16 mouse cellular contexts compared by ENCODE assay signal in the genomic region with DNA sequence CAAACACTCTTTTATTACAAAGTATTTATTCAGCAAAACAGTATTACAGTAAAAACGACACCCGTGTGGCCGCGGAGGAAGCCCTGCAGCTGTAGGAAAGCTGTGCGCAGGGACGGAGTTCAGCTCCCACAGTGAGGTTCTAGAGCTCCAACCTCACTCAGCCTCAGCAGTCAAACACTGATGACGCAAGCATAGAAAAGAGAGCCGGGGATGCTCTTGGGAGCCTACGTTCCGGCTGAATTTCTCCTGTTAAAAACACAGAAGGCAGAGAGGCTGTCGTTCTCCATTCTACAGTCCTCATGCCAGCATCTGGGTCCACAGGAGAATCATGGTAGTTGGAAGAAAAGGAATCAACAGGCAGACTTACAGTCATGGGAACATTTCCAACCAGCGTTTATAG.
A peak's percentile ranks its signal among the peaks of the same experiment; 100 is the strongest.
DNase-seq lines count a peak whose midpoint lies in the region; ATAC-seq and TF ChIP-seq lines count a peak whose summit lies in the region.
"Had no signal": no experiment of that assay in that cellular context is flagged by ENCODE, and none has a peak within 500 bp of the region (broad histone marks: within the 10 kb centered on the region; RNA-seq: fewer than 3 reads in every experiment).

No protein-coding gene starts in this region.

- no peak for TF ChIP-seq CTCF in stomach, postnatal 0 days (IDR thresholded peaks at IDR 0.05; ENCODE audit: low read depth)

- peaks cover 42% of the 10 kb centered on the region for H3K36me3 ChIP-seq in hindbrain, embryonic 10.5 days
- H3K36me3 ChIP-seq in hindbrain, embryonic 11.5 days (ENCODE audit: control insufficient read depth, insufficient read depth, low read length), result no peaks in the 10 kb centered on the region
- peaks cover 14% of the 10 kb centered on the region; the same call in 1 of the 2 replicates for H3K36me3 ChIP-seq in midbrain, embryonic 13.5 days
- H3K36me3 ChIP-seq in midbrain, embryonic 16.5 days (ENCODE audit: control insufficient read depth, insufficient read depth, low read length), result no peaks in the 10 kb centered on the region
- H3K36me3 ChIP-seq in stomach, postnatal 0 days (ENCODE audit: control insufficient read depth, insufficient read depth, low read length), result peaks cover 3% of the 10 kb centered on the region; the same call in 1 of the 2 replicates

- H3K4me2 ChIP-seq in hindbrain, embryonic 11.5 days (replicated peaks; ENCODE audit: low read depth, low read length), result no peak overlapping the region
- H3K4me2 ChIP-seq in midbrain, embryonic 13.5 days (replicated peaks), result no peak overlapping the region
- no peak overlapping the region for H3K4me2 ChIP-seq in midbrain, embryonic 16.5 days (ENCODE audit: low read length)
- no peak overlapping the region for H3K4me2 ChIP-seq in stomach, postnatal 0 days (replicated peaks; ENCODE audit: low read depth)
- H3K4me2 ChIP-seq: liver, embryonic 11.5 days; midbrain, embryonic 11.5 days had no signal

- H3K27ac ChIP-seq in hindbrain, embryonic 10.5 days, result no peak overlapping the region
- H3K27ac ChIP-seq in hindbrain, embryonic 11.5 days (ENCODE audit: low read depth, low read length), result no peak overlapping the region
- peak overlapping the region; percentile 2; the same call in 1 of the 2 replicates for H3K27ac ChIP-seq in midbrain, embryonic 13.5 days
- H3K27ac ChIP-seq in midbrain, embryonic 16.5 days (ENCODE audit: low read length), result no peak overlapping the region
- H3K27ac ChIP-seq in stomach, postnatal 0 days (replicated peaks), result peak overlapping the region; percentile 59; the same call in 1 of the 2 replicates

- H3K9ac ChIP-seq in hindbrain, embryonic 11.5 days (ENCODE audit: low read depth, low read length), result no peak overlapping the region
- H3K9ac ChIP-seq in midbrain, embryonic 13.5 days (replicated peaks), result no peak overlapping the region
- no peak overlapping the region for H3K9ac ChIP-seq in midbrain, embryonic 16.5 days (ENCODE audit: low read depth, low read length)
- no peak overlapping the region for H3K9ac ChIP-seq in stomach, postnatal 0 days (ENCODE audit: low read length)

- peak; percentile 29 for ATAC-seq in frontal cortex, adult (ENCODE audit: low TSS enrichment)
- no peak for ATAC-seq in hindbrain, embryonic 11.5 days (ENCODE audit: low FRiP score)
- no peak for ATAC-seq in midbrain, embryonic 13.5 days
- no peak for ATAC-seq in midbrain, embryonic 16.5 days
- ATAC-seq in stomach, postnatal 0 days (ENCODE audit: low FRiP score, low TSS enrichment), result no peak

- no peak overlapping the region for H3K4me3 ChIP-seq in hindbrain, embryonic 10.5 days
- H3K4me3 ChIP-seq in hindbrain, embryonic 11.5 days (ENCODE audit: low read depth, low read length), result no peak overlapping the region
- no peak overlapping the region for H3K4me3 ChIP-seq in midbrain, embryonic 13.5 days (replicated peaks)
- no peak overlapping the region for H3K4me3 ChIP-seq in midbrain, embryonic 16.5 days (ENCODE audit: low read depth, low read length)
- no peak overlapping the region for H3K4me3 ChIP-seq in stomach, postnatal 0 days (ENCODE audit: low read depth, low read length)
- H3K4me3 ChIP-seq: erythroblast, embryonic 14.5 days had no signal

- H3K27me3 ChIP-seq in hindbrain, embryonic 10.5 days (ENCODE audit: insufficient read depth, poor library complexity, severe bottlenecking), result no peaks in the 10 kb centered on the region
- no peaks in the 10 kb centered on the region for H3K27me3 ChIP-seq in hindbrain, embryonic 11.5 days (ENCODE audit: control insufficient read depth, insufficient read depth, low read length)
- H3K27me3 ChIP-seq in midbrain, embryonic 13.5 days, result no peaks in the 10 kb centered on the region
- no peaks in the 10 kb centered on the region for H3K27me3 ChIP-seq in midbrain, embryonic 16.5 days (ENCODE audit: control insufficient read depth, insufficient read depth, low read depth, low read length)
- no peaks in the 10 kb centered on the region for H3K27me3 ChIP-seq in stomach, postnatal 0 days (ENCODE audit: control insufficient read depth, insufficient read depth, low read length)

- 90% methylated on average over 12 of the region's 12 CpGs for WGBS in hindbrain, embryonic 10.5 days
- 89% methylated on average over 12 of the region's 12 CpGs for WGBS in hindbrain, embryonic 11.5 days
- 92% methylated on average over 12 of the region's 12 CpGs for WGBS in midbrain, embryonic 13.5 days
- WGBS in midbrain, embryonic 16.5 days, result 89% methylated on average over 12 of the region's 12 CpGs
- 61% methylated on average over 12 of the region's 12 CpGs for WGBS in stomach, postnatal 0 days

- H3K9me3 ChIP-seq in hindbrain, embryonic 10.5 days, result no peaks in the 10 kb centered on the region
- no peaks in the 10 kb centered on the region for H3K9me3 ChIP-seq in hindbrain, embryonic 11.5 days (ENCODE audit: control insufficient read depth, low read length)
- no peaks in the 10 kb centered on the region for H3K9me3 ChIP-seq in midbrain, embryonic 13.5 days
- no peaks in the 10 kb centered on the region for H3K9me3 ChIP-seq in midbrain, embryonic 16.5 days (replicated peaks; ENCODE audit: control insufficient read depth, low read length, poor library complexity, severe bottlenecking)
- no peaks in the 10 kb centered on the region for H3K9me3 ChIP-seq in stomach, postnatal 0 days (ENCODE audit: control insufficient read depth, low read length)
- H3K9me3 ChIP-seq: G1E had no signal

- DNase-seq in frontal cortex, adult 2 months (ENCODE audit: extremely low spot score in 1 of 2, low spot score in 1 of 2), result no peak
- DNase-seq in hindbrain, embryonic 10.5 days (ENCODE audit: low spot score), result peak; percentile 1
- no peak for DNase-seq in hindbrain, embryonic 11.5 days (ENCODE audit: low spot score)
- DNase-seq in stomach, postnatal 0 days (ENCODE audit: low spot score), result no peak
- no peak for DNase-seq in gastrocnemius, postnatal 4 days (ENCODE audit: low spot score in 2 of 2)
- DNase-seq: adrenal gland, postnatal 36 days; B cell, adult 2 months; kidney, postnatal 36 days; thymus, adult 18-20 months had no signal

- TF ChIP-seq EP300 in stomach, postnatal 0 days (optimal IDR thresholded peaks at IDR 0.05), result no peak

- H3K4me1 ChIP-seq in hindbrain, embryonic 10.5 days (replicated peaks), result peaks cover 15% of the 10 kb centered on the region
- no peaks in the 10 kb centered on the region for H3K4me1 ChIP-seq in hindbrain, embryonic 11.5 days (replicated peaks; ENCODE audit: control insufficient read depth, insufficient read depth, low read length)
- peaks cover 11% of the 10 kb centered on the region for H3K4me1 ChIP-seq in midbrain, embryonic 13.5 days (replicated peaks)
- H3K4me1 ChIP-seq in midbrain, embryonic 16.5 days (ENCODE audit: control insufficient read depth, insufficient read depth, low read length), result peaks cover 5% of the 10 kb centered on the region; the same call in 1 of the 2 replicates
- H3K4me1 ChIP-seq in stomach, postnatal 0 days (replicated peaks; ENCODE audit: control insufficient read depth, insufficient read depth), result peaks cover 4% of the 10 kb centered on the region

Comparison
In these comparisons a context has a peak if more than half of its experiments do, and no peak if none do; other contexts are left out.
1. H3K27ac ChIP-seq: peak in midbrain, embryonic 13.5 days (single experiment) and stomach, postnatal 0 days (single experiment); none in hindbrain, embryonic 10.5 days (single experiment), hindbrain, embryonic 11.5 days (single experiment) and midbrain, embryonic 16.5 days (single experiment).